In the genomic region with DNA sequence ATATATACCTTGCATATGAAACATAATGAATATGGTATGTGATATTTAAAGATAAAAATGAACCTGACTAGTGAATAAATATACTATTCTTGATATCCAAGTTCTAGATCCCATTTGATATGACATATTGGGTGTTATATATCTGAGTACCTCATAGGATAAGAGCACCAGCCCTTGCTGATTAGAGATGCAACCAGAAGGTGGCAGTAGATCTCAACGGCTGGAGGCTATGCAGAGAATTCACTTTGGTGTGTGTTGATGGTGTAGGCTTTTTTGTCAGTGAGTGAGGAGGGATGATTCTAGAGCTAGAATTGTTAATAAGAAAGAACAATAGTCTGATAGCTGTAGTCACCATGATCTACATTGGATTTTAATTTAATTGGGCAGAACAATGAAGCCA, we compare ENCODE assay signal across 7 mouse cellular contexts.
ATAC-seq lines count a peak whose summit lies in the region.

No protein-coding gene starts in this region.

- peak; percentile 45 for ATAC-seq in CD4-positive, CD25-positive, alpha-beta regulatory T cell, adult 4 months
- peak; percentile 79; the same call in 1 of the 2 replicates for ATAC-seq in common myeloid progenitor, adult 5-6 weeks (replicated peaks; ENCODE audit: low read depth, poor library complexity, severe bottlenecking)
- ATAC-seq in granulocyte monocyte progenitor cell, adult 5-6 weeks (replicated peaks; ENCODE audit: poor library complexity, severe bottlenecking): peak; percentile 63
- peak; percentile 69; a peak in 3 of 4 replicates for ATAC-seq in hematopoietic stem cell, adult 5-6 weeks (replicated peaks in 1 of 2; ENCODE audit: insufficient read depth in 1 of 2, low FRiP score in 2 of 2, low TSS enrichment in 1 of 2, low read depth in 1 of 2, poor library complexity in 2 of 2, severe bottlenecking in 2 of 2)
- ATAC-seq in megakaryocyte, adult 5-6 weeks (ENCODE audit: poor library complexity, severe bottlenecking): peak; percentile 62; the same call in 1 of the 2 replicates
- peak; percentile 92 for ATAC-seq in megakaryocyte progenitor cell, adult 5-6 weeks (replicated peaks; ENCODE audit: poor library complexity)
- peak; percentile 84 for ATAC-seq in megakaryocyte-erythroid progenitor cell, adult 5-6 weeks (replicated peaks; ENCODE audit: low FRiP score, low TSS enrichment, poor library complexity, severe bottlenecking)

Comparison
In these comparisons a context has a peak if more than half of its experiments do, and no peak if none do; other contexts are left out.
1. Peak in every context shown above with its lines: ATAC-seq.